18 mouse cellular contexts compared by ENCODE assay signal in the genomic region with DNA sequence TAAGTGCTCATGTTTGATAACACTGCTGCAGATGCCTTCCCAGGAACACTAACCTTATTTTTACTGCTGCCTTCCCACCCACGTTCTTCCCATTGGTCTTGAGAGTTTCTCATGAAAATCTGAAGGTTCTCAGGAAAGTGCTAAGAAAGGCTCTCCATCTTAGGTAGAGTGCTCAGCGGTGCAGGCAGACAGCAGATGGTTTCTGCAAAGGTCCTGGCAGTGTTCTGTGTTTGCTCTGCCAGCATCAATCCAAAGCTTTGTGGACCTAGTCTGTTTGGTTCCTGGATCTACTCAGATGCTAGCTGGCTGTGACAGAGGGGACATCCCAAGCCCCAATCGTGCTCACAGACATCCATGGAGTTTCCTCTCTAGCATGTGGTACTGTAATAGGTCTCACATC.
DNase-seq lines count a peak whose midpoint lies in the region; ATAC-seq and TF ChIP-seq lines count a peak whose summit lies in the region.
"Had no signal": no experiment of that assay in that cellular context is flagged by ENCODE, and none has a peak within 500 bp of the region (broad histone marks: within the 10 kb centered on the region; RNA-seq: fewer than 3 reads in every experiment).

No protein-coding gene starts in this region.

- TF ChIP-seq CTCF in intestine, postnatal 0 days (IDR thresholded peaks at IDR 0.05; ENCODE audit: low read depth) = no peak

- ATAC-seq in intestine, embryonic 14.5 days (replicated peaks; ENCODE audit: low FRiP score, low TSS enrichment, low read depth) = no peak
- no peak for ATAC-seq in intestine, postnatal 0 days
- ATAC-seq in liver, embryonic 12.5 days = no peak
- no peak for ATAC-seq in heart, embryonic 12.5 days (ENCODE audit: insufficient number of reproducible peaks, low FRiP score)
- ATAC-seq: forebrain, embryonic 13.5 days had no signal

- 43% methylated on average over 3 of the region's 3 CpGs for WGBS in intestine, embryonic 14.5 days
- WGBS in intestine, postnatal 0 days = 59% methylated on average over 3 of the region's 3 CpGs
- WGBS in liver, embryonic 12.5 days (ENCODE audit: insufficient replicate concordance) = 44% methylated on average over 3 of the region's 3 CpGs
- WGBS in heart, embryonic 12.5 days = 54% methylated on average over 3 of the region's 3 CpGs

- H3K9ac ChIP-seq in intestine, embryonic 14.5 days (ENCODE audit: low read length) = no peak overlapping the region
- H3K9ac ChIP-seq in intestine, postnatal 0 days (ENCODE audit: low read depth, low read length) = no peak overlapping the region
- no peak overlapping the region for H3K9ac ChIP-seq in liver, embryonic 12.5 days
- H3K9ac ChIP-seq in heart, embryonic 12.5 days = no peak overlapping the region
- H3K9ac ChIP-seq: embryonic facial prominence, embryonic 12.5 days; forebrain, embryonic 13.5 days; heart, embryonic 15.5 days; hindbrain, embryonic 12.5 days; limb, embryonic 12.5 days had no signal

- H3K27me3 ChIP-seq in intestine, embryonic 14.5 days (replicated peaks; ENCODE audit: control insufficient read depth, insufficient read depth, low read length) = no peaks in the 10 kb centered on the region
- no peaks in the 10 kb centered on the region for H3K27me3 ChIP-seq in intestine, postnatal 0 days (replicated peaks; ENCODE audit: control insufficient read depth, insufficient read depth, low read length)
- no peaks in the 10 kb centered on the region for H3K27me3 ChIP-seq in liver, embryonic 12.5 days (replicated peaks)
- no peaks in the 10 kb centered on the region for H3K27me3 ChIP-seq in heart, embryonic 12.5 days (replicated peaks)
- H3K27me3 ChIP-seq: embryonic facial prominence, embryonic 12.5 days; forebrain, embryonic 13.5 days; heart, embryonic 15.5 days; hindbrain, embryonic 12.5 days; limb, embryonic 12.5 days had no signal

- no peaks in the 10 kb centered on the region for H3K36me3 ChIP-seq in intestine, embryonic 14.5 days (ENCODE audit: control insufficient read depth, insufficient read depth, low read length)
- no peaks in the 10 kb centered on the region for H3K36me3 ChIP-seq in intestine, postnatal 0 days (ENCODE audit: control insufficient read depth, insufficient read depth)
- no peaks in the 10 kb centered on the region for H3K36me3 ChIP-seq in liver, embryonic 12.5 days
- no peaks in the 10 kb centered on the region for H3K36me3 ChIP-seq in heart, embryonic 12.5 days
- H3K36me3 ChIP-seq: embryonic facial prominence, embryonic 12.5 days; heart, embryonic 15.5 days; hindbrain, embryonic 12.5 days; limb, embryonic 12.5 days had no signal

- H3K27ac ChIP-seq in intestine, embryonic 14.5 days (ENCODE audit: low read depth) = peak overlapping the region; percentile 11; the same call in 1 of the 2 replicates
- H3K27ac ChIP-seq in intestine, postnatal 0 days (ENCODE audit: low read depth, low read length) = no peak overlapping the region
- H3K27ac ChIP-seq in liver, embryonic 12.5 days = no peak overlapping the region
- no peak overlapping the region for H3K27ac ChIP-seq in heart, embryonic 12.5 days (ENCODE audit: poor library complexity, severe bottlenecking)
- H3K27ac ChIP-seq: embryonic facial prominence, embryonic 12.5 days; forebrain, embryonic 13.5 days; heart, embryonic 15.5 days; hindbrain, embryonic 12.5 days; limb, embryonic 12.5 days had no signal

- DNase-seq in intestine, embryonic 14.5 days (ENCODE audit: low spot score) = no peak
- DNase-seq in brain, adult 2 months (ENCODE audit: low read depth, low spot score) = peak; percentile 81
- peak; percentile 25 for DNase-seq in cerebellum, adult 8-10 months
- peak; percentile 13 to 46 for DNase-seq in left cerebral cortex, adult 9 months (ENCODE audit: low spot score in 2 of 2)
- DNase-seq: adrenal gland, postnatal 10 days; gastrocnemius, postnatal 25 days; kidney, adult 2 months; kidney, postnatal 4 days had no signal

- H3K4me1 ChIP-seq in intestine, embryonic 14.5 days (replicated peaks; ENCODE audit: control insufficient read depth, insufficient read depth, low read length) = peaks cover 8% of the 10 kb centered on the region; the same call in 1 of the 2 replicates
- no peaks in the 10 kb centered on the region for H3K4me1 ChIP-seq in intestine, postnatal 0 days (replicated peaks; ENCODE audit: control insufficient read depth, insufficient read depth, low read length)
- H3K4me1 ChIP-seq in liver, embryonic 12.5 days = no peaks in the 10 kb centered on the region
- 0 out of 2 replicates have a peak, but pooled peaks cover 8% of the 10 kb centered on the region for H3K4me1 ChIP-seq in heart, embryonic 12.5 days (replicated peaks)
- H3K4me1 ChIP-seq: embryonic facial prominence, embryonic 12.5 days; forebrain, embryonic 13.5 days; hindbrain, embryonic 12.5 days; limb, embryonic 12.5 days had no signal

- H3K9me3 ChIP-seq in intestine, embryonic 14.5 days (ENCODE audit: control insufficient read depth, low read length) = no peaks in the 10 kb centered on the region
- no peaks in the 10 kb centered on the region for H3K9me3 ChIP-seq in intestine, postnatal 0 days (ENCODE audit: control insufficient read depth)
- H3K9me3 ChIP-seq in liver, embryonic 12.5 days (replicated peaks) = no peaks in the 10 kb centered on the region
- no peaks in the 10 kb centered on the region for H3K9me3 ChIP-seq in heart, embryonic 12.5 days (replicated peaks)
- H3K9me3 ChIP-seq: embryonic facial prominence, embryonic 12.5 days; forebrain, embryonic 13.5 days; heart, embryonic 15.5 days; hindbrain, embryonic 12.5 days; limb, embryonic 12.5 days had no signal

- H3K4me2 ChIP-seq in intestine, embryonic 14.5 days (ENCODE audit: low read length) = no peak overlapping the region
- H3K4me2 ChIP-seq in intestine, postnatal 0 days (replicated peaks; ENCODE audit: low read depth) = no peak overlapping the region
- no peak overlapping the region for H3K4me2 ChIP-seq in liver, embryonic 12.5 days
- H3K4me2 ChIP-seq in heart, embryonic 12.5 days = no peak overlapping the region
- H3K4me2 ChIP-seq: embryonic facial prominence, embryonic 12.5 days; forebrain, embryonic 13.5 days; heart, embryonic 15.5 days; hindbrain, embryonic 12.5 days; limb, embryonic 12.5 days; midbrain, embryonic 11.5 days had no signal

- no peak overlapping the region for H3K4me3 ChIP-seq in intestine, embryonic 14.5 days (ENCODE audit: low read depth, low read length)
- no peak overlapping the region for H3K4me3 ChIP-seq in intestine, postnatal 0 days (ENCODE audit: low read depth, low read length)
- H3K4me3 ChIP-seq in liver, embryonic 12.5 days = no peak overlapping the region
- no peak overlapping the region for H3K4me3 ChIP-seq in heart, embryonic 12.5 days
- H3K4me3 ChIP-seq: embryonic facial prominence, embryonic 12.5 days; forebrain, embryonic 13.5 days; heart, embryonic 15.5 days; hindbrain, embryonic 12.5 days; limb, embryonic 12.5 days; myocyte had no signal
